Mouse (Mus musculus) Muller cell, postnatal 12 days (primary cell): ENCODE results near the gene Clstn2.
A peak's percentile ranks its signal among the peaks of the same experiment; 100 is the strongest.

Experiments used
- DNase-seq: peaks from one replicate; pipeline ENCODE4 v3.0.0-alpha.2; 2015; ENCODE audit errors: inconsistent ontology term

Clstn2 gene

DNA sequence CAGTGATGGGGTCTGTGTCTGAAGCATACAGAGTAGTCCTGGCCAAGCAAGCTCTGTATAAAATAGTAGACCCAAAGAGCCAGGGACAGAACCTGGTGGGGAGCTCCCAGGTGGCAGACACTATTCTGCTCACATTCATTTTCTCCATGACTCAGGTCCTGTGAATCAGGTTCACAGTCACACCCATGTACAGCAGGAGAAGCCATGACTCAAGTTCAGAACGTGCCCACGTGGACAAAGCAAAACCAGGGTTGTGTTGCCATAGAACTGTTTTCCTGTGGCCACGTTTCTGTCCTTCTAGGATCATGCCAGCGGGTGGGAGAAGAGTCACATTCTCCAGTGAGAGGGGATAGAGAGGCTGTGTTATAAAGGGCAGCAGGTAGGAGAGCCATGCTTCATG, 353.9 kb downstream of the Clstn2 start:
- DNase-seq: no peak

GRCm38 (mm10) chr9:97677075-97677474, 355.9 kb downstream of the Clstn2 start:
- DNase-seq: peak; percentile 63

DNA sequence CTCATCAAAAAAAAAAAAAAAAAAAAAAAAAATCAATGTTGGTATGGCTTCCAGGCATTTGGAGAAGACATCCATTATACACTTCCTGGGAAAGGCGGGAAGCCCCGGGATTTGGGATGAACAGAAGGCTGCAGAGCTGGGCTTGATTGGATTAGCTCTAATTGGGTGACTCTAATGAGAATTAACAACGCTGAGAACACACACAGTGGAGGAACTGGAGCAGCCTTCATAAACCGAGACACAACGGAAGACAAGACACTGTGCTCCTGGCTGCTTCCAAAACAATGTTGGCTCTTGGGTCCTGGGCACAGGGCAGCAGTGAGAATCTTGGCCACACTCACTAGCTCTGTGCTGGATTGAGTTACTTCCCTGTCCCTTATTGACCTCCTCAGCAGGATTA, 360.3 kb downstream of the Clstn2 start:
- peak; percentile 19 for DNase-seq

DNA sequence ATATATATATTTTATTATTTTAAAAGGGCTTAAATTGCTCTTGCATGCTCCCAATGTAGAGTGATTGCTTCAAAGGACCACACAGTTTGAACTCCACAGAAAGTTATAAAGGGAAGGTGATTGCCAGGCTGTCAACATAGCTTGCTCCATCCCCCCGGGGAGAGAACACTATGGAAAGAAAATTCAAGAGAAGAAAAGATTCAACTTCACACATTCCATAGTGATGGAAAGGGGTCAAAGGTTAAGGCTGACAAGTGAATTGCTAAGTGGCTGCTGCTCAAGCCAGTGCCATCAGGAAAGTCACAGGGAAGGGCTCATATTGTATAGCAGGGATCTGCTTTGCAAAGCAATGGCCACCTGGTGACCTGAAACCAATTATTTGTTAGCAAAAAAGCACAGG, 360.8 kb downstream of the Clstn2 start:
- DNase-seq: no peak

DNA sequence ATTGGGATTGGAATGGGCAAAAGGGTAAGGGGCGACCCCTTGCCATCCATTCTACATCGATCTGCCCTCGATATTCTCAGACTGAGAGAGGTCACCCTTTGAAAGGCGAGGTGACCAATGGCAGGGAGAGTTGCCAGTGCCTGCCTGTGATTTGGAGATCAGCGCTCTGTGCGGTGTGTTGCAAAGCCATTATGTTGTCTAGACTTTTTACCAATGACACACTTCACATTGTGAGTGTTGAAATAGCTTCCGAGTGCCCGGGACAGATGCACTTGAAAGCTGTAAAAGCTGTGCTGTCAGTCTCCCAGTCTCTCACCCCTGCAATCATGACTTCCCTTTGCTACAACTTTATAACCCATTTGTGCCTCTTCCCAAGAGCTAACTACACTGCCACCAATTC, 362.3 kb downstream of the Clstn2 start:
- no peak for DNase-seq

DNA sequence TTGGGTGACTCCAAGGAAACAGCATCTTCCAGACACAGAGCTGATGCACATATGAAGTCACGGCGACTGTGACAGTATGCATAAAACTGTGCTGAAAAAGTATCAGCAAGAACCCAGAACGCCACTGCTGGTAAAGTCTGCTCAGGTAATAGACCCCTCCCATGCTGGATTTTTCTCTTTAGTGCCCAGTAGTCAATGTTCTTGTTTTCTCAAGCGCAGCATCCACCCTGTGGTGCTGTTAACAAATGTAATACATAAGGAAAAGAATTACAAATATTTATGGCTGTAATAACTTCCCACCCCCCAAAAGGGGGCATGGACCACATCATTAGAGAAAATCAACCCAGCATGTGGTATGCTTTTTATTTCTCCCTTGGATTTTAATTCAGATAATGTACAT, 372.0 kb downstream of the Clstn2 start:
- DNase-seq: no peak

DNA sequence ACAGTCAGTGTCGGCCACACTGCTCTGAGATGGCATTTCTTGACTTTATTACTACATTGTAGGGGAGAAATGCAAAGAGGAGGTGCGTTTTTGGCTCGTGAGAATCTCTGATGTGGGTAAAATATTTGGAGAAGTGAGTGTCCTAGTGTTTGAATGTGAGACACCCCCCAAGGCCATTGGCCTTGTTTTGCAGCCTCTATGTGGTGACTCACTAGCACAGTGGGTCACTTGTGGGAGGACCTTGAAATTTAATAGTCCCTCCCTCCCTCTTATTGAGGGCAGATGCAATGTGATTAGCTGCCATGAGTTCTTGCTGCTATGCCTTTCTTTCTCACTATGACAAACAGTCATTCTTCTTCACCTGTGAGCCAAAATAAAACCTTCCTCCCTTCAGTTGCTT, 374.2 kb downstream of the Clstn2 start:
- DNase-seq: no peak

- no peak for DNase-seq
Measured at GRCm38 (mm10) chr9:97648409-97648808, 384.6 kb downstream of the Clstn2 start.

- no peak for DNase-seq
Measured at GRCm38 (mm10) chr9:97645746-97646145, 387.2 kb downstream of the Clstn2 start.

DNA sequence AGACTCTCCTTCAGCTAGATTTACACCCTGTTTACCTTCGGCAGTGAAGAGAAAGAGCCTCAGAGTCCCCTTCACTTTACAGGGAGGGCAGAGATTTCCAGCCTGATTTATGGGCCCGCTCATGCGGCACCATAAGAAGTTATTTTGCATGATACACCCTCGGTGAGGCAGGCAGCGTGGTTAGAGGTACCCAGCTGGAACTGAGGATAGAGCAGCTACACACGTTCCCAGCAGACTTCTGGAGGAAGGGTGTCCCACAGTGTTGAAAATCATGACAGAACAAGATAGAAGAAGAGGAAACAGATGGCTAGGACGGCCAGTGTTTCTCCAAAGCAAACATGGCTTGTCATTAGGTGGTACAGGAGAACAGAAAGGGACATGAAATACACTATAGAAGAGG, 390.6 kb downstream of the Clstn2 start:
- DNase-seq: no peak

- DNase-seq: peak; percentile 41
Measured at GRCm38 (mm10) chr9:97639967-97640549, 392.9 kb downstream of the Clstn2 start.

DNA sequence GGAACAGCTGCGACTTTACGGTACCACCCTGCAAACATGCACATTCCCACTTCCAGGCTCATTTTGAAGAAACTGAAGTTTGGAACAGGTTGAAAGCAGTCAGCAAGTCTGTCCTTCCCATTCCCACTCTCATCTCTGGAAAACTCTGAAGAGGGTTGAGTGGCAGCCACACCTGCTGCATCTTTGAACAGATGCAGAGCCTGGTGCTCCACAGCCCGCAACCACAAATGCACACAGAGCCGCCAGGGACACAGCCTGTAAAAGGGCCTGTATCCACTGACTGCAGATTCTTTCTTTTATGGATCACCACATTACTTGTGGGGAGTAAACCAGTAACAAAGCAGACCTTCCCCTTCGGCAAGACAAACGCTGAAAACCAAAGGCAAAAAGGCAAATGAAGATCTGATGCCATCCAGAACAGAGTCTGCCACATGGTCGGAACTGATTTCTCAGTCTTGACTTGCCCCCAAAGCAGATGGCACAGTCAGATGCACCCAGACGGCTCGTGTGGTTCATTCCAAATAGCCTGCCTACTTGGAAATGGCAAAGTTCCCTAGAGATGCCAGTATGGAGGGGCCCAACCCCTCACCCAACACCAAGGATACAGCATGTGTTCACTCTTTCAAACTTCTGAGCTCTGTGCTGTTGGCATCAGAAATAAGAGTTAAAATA, 394.2 kb downstream of the Clstn2 start:
- DNase-seq: no peak

GRCm38 (mm10) chr9:97635351-97635750, 397.6 kb downstream of the Clstn2 start:
- peak; percentile 41 for DNase-seq

DNA sequence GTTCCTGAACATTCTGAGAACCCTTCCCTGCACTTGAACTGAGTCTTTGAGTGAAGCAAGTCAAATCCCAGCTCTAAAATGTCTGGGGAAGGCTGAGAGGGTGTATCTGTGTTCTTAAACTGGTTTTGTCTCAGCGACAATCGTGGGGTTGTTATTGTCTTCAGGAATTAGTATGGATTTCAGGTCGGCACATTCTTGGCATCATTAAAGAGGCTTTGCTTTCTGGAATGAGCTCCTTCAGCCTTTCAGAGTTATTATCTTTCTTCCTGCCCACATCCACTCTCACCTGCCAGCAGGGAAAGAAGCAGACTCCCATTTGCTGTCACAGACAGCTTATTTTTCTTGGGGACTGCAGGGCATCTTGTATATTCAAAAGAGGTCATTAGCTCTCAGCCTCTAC, 398.1 kb downstream of the Clstn2 start:
- no peak for DNase-seq

DNA sequence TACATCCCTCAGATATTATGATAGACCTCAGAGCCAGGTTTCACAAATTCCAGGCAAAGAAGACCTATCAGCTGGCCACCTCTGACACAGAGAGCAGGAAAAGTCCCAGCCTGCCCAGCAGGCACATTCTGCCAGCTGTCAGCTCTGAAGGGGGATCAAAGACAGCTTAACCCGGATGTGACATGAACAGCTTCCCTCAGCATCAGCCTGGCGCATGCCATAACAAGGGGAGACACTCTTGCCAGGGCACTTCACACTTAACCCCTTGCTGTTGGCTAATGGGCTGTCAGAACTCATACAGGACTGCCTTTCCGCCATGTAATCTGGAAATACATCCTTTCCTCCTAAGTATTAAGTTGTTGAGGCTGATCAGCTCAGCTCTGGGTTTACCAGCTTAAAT, 403.8 kb downstream of the Clstn2 start:
- no peak for DNase-seq

- DNase-seq: no peak
Measured at GRCm38 (mm10) chr9:97628361-97628908, 404.5 kb downstream of the Clstn2 start.

DNA sequence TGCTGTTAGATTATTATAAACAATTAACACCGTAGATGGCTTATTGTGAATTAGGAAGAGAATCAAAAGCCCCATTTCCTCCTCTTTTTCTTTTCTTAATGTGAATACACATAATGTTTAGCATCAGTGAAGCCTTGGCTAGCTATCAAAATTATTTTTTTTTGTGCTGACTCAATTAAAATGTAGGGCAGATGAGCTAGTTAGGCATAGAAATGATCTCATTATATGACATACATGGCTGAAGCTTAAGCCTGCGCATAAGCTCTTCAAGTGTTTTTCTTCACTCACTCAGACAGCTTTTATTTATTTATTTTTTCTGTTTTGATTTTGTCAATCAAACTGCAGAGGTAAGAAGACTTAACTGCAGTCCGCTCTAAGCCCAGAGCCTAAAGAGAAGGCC, 405.1 kb downstream of the Clstn2 start:
- peak; percentile 12 for DNase-seq

GRCm38 (mm10) chr9:97610566-97610965, 422.4 kb downstream of the Clstn2 start:
- DNase-seq: no peak

DNA sequence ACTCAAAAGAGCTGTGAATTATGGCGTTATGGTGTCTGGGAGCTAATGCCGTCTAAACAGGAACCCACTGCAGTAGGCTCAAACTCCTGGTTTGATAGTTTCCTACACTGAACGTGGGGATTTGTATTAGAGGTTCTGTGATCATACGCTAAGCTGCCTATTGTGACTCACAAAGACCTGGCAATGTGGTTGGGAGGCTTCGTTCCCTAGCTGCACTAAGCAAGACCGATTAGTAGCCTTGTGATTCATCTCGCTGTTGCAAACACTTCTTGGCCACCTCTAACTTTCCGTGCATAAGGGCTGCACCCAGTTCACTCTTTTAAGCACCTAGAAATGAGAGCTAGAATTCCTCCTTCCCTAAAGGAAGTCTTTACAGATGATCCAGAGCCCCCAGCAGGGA, 429.3 kb downstream of the Clstn2 start:
- DNase-seq: no peak

DNA sequence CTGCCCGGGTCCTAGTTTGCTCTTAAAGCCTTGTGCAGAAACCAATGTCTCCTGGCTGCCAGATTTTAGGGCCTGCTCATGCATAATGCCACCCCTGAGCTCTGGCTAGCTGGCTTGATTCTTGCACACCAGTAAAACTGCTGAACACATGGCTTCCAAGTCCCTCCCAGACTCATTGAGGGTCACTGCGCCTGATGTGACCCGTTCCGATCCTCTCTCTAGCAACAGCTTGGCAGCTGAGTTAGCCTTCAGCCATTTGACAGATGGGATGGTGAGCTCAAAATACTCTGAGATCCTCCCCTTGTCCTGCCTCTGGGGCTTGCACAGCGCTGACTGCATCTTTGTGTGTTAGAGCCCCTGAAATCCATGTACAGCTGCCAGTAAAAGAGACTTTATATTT, 430.5 kb downstream of the Clstn2 start:
- DNase-seq: no peak

- no peak for DNase-seq
Measured at GRCm38 (mm10) chr9:97599006-97599405, 434.0 kb downstream of the Clstn2 start.

- DNase-seq: no peak
Measured at GRCm38 (mm10) chr9:97590712-97591111, 442.3 kb downstream of the Clstn2 start.

DNA sequence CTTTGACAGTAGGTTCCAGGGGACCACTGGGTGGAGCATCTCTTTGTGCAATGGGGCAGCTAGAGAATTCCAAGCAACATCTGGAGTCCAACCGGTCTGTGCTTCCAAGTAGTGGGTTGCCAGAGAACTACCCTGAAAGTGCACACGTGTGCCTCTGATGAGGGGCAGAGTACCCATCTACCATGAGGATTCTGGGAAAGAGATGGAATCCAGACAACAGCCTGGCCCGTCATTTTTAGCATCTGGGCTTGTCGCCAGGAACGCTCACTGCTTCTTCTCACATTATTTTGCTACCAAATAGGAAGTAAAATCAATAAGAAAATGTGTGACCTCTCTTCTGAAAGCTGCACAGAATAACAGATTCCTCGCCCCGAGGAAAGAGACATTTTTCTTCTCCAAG, 462.1 kb downstream of the Clstn2 start:
- peak; percentile 40 for DNase-seq

DNA sequence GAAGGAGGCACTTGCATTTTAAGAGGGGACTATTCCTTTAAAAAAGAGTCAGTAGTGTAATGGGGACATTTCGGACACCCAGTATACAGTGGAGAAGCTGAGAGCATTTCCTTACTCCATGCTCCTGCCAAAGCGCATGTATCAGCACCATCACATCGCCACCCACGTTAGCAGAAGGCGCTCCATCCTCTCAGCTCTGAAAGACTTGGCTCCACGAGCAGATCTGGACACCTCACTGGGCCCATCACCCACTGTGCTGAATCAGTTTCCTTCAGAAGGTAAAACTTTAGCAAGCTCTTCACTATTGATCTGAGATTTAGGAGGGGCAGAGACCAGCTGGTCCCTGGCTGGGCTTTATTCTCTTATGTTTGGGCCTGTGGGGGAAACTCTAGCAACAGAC, 469.9 kb downstream of the Clstn2 start:
- DNase-seq: no peak
